Mouse (Mus musculus) c-Kit-positive CD71-positive TER-119-positive erythroid progenitor cells, embryonic 14.5 days (primary cell): ENCODE results near the gene Hip1.
"Not testable (repeated sequence)": the region's sequence is repeated elsewhere in the genome, so short reads cannot be mapped to it uniquely, and the experiment has no call there.

Experiments used
- DNase-seq: peaks from one replicate; pipeline ENCODE4 v3.0.0-alpha.2; 2013; ENCODE audit warnings: low spot score

Hip1 gene

GRCm38 (mm10) chr5:135492126-135492525, 52.8 kb downstream of the Hip1 start:
- no peak for DNase-seq

DNA sequence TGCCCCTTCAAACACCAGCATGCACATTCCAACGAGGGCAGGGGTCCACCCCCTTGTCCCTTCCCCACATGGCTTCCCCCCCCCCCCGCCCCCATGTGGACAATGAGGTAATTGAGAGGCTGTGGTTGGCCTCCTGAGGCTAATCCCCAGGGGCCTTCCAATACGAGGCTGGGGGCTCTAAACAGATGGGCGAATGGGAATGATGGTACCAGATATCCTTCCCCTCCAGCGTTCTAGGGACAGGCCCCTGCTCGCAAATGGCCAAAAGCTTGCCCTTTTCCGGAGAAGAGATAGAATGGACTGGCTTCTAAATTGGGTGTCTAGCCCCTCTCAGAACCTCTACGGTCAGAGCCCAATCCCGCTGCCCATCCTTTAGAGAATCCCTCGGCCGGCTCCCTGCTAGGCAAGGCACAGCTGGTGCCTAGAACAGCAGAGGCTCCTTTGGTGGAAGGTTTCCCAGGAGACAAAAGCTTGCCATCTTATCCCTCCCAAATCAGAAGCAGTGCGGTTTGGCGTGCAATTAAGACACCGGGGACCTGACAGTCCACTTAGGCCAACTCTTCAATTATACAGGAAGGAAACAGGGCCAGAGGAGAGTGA, 55.1 kb downstream of the Hip1 start:
- DNase-seq: no peak

- no peak for DNase-seq
These were observed 55.8 kb downstream of the Hip1 start for GRCm38 (mm10) chr5:135488881-135489694.

- DNase-seq: no peak
These were observed 56.6 kb downstream of the Hip1 start for GRCm38 (mm10) chr5:135488222-135488880.

DNA sequence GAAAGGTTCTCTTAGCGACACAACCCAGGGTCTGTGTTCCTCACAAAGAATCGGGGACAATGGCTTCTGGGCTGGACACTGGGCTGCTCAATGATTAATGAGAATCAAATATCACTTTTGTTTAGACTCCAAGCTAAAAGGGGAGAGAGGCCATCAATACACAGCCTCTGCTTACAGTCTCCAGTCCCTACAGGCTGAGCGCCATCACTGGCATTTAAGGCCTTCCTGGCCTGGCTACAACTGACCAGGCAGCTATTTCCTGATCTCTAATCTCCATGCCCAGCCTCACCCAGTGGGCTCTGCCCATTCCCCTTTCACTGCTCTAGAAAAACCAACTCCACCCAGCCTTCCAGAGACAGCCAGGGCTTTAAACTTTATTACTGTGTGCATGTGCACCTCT, 59.6 kb downstream of the Hip1 start:
- no peak for DNase-seq

DNA sequence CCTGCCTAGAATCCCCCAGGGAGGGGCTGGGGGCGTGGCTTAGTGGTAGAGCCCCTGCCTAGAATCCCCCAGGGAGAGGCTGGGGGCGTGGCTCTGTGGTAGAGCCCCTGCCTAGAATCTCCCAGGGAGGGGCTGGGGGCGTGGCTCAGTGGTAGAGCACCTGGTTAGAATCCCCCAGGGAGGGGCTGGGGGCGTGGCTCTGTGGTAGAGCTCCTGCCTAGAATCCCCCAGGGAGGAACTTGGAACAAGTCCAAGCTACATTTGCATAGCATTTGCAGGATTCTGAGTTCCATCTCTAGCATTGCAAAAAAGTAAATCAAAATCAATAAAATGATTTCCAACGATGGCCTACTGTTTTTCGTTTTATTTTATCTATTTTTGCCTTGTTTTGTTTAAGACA, 61.1 kb downstream of the Hip1 start:
- not testable (repeated sequence) for DNase-seq

- no peak for DNase-seq
These were observed 65.9 kb downstream of the Hip1 start for GRCm38 (mm10) chr5:135478877-135479600.

DNA sequence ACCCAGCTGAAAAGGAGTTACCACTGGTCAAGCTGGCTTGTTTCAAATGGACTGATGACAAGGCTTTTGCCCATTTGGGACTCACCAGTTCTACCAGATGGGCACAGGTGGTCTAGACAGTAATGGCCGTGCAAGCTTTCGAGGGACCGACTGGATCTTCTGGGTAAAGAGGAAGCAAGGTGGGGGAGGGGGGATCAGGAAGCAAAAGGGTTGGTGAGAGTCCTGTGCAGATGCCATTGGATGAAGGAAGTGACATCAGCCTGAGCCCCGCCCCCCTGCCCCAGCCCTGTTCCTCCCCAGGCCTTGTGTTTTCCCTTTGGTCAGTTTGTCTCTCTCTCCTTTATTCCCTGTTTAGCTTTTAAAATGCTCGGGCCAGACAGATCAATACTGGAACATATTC, 68.7 kb downstream of the Hip1 start:
- no peak for DNase-seq

DNA sequence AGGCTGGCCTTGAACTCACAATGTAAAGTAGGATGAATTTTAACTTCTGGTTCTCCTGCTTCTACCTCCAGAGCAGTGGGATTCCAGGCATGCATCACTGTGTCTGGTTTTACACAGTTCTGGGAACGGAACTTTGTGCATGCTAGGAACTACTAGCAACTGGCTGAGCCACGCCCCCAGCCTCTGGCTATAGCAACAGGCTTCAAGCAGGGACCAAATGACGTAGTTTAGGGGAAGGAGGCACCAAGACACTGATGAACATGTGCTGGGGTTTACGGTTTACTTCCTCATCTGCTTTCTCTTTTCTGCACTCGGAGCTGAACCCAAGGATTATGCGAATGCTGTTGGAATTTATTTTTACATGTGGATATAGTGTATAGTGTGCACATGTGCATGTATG, 72.5 kb downstream of the Hip1 start:
- no peak for DNase-seq

GRCm38 (mm10) chr5:135471747-135472146, 73.2 kb downstream of the Hip1 start:
- no peak for DNase-seq

- DNase-seq: no peak
These were observed 76.6 kb downstream of the Hip1 start for GRCm38 (mm10) chr5:135468280-135468679.

DNA sequence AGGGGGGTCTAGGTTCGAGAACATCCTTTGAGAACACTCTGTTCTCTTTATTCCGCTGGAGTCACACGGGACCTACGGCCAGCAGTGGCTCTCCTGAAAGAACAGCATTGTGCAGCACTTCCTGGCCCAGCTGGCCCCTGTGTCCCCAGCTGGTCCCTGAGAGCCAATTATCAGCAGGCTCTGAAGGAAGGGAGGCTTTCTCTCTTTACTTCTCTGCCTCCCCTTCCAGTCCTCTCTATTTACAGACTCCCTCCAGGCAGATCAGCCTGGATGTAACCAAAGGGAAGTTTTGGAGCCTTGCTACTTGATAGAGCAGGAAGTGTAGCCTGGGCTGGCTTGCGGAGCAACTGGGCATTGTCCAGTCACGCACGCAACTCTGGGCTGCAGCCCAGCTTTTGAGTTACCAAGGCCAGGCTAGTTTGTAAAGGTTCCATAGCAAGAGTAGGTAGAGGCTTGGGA, 79.1 kb downstream of the Hip1 start:
- no peak for DNase-seq

- no peak for DNase-seq
These were observed 81.5 kb downstream of the Hip1 start for GRCm38 (mm10) chr5:135463380-135463779.

DNA sequence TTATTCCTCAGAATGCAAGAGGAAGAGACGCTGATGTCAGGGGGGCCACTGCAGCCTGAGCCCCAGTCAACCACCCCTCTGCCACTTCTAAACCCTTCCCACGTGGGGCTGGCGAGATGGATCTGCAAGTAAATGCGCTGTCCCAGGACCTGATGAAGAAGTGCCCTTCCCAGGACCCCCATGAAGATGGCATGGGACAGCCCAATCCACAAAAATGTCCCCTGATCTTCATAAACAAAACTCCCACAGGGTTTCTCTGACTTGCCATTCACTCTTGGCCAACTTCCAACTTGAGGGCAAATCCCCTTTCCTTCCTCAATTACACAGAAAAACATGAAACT, 84.1 kb downstream of the Hip1 start:
- no peak for DNase-seq

GRCm38 (mm10) chr5:135460152-135460832, 84.6 kb downstream of the Hip1 start:
- no peak for DNase-seq

- peak; percentile 13 for DNase-seq
These were observed 85.4 kb downstream of the Hip1 start for GRCm38 (mm10) chr5:135459486-135459885.

DNA sequence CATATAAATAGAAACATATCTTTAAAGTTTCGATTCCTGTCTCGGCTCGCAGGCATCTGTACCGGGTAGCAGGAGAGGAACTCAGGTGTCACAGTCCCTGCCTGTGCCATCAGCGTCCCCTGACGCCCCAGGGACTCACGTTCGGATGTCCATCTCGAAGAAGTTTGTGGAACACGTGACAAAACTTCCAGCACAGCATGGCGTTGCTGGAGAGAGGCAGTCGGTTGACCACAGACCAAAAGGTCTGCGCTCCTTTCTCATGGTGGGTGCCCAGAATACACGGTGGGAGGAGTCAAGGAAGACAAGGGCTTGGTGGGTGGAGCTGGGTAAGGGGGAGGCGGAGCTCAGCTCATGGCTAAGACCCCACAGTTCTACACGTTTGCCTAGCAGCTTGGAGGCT, 87.0 kb downstream of the Hip1 start:
- DNase-seq: no peak

GRCm38 (mm10) chr5:135456515-135456914, 88.4 kb downstream of the Hip1 start:
- DNase-seq: no peak

DNA sequence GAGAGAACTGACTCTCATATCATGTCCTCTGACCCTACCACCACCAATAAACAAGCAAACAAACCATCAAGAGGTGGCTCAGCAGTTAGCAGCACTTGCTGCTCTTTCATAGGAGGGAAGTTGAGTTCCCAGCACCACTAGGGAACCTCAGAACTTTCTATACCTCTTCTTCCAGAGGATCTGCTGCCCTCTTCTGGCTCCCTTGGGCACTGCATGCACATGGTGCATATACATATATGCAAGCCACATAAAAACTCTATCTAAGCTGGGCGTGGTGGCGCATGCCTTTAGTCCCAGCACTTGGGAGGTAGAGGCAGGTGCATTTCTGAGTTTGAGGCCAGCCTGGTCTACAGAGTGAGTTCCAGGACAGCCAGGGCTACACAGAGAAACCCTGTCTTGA, 90.7 kb downstream of the Hip1 start:
- no peak for DNase-seq

- not testable (repeated sequence) for DNase-seq
These were observed 93.4 kb downstream of the Hip1 start for GRCm38 (mm10) chr5:135451559-135451958.

DNA sequence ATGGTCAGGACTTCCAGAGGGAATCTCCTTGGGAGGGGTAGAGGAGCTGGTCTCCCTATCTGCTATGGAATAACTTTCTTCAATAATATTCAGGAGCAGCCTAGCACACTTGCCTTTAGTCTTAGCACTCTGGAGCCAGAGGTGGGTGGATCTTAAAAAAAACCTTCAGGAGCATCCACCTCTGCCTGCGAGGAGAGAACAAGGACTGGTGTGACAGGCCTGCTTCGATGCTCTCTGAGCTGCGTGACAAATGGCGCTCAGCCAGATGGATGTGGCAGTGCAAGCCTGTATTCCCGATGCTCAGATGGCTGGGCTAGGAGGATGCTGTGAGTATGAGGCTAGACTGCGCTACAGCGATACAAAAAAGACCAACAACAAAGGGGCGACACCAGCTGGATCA, 93.8 kb downstream of the Hip1 start:
- DNase-seq: no peak

GRCm38 (mm10) chr5:135445755-135446154, 99.2 kb downstream of the Hip1 start:
- DNase-seq: no peak
